Mouse (Mus musculus) left cerebral cortex, adult 9 months (tissue): Measurements from ENCODE around the gene Ppp1r13b.
A peak's percentile ranks its signal among the peaks of the same experiment; 100 is the strongest.

Experiments used
- DNase-seq, 2 experiments: peaks; one replicate each; pipeline ENCODE4 v3.0.0; 2022; ENCODE audit warnings: low spot score in 2 of 2

Gene Ppp1r13b

DNA sequence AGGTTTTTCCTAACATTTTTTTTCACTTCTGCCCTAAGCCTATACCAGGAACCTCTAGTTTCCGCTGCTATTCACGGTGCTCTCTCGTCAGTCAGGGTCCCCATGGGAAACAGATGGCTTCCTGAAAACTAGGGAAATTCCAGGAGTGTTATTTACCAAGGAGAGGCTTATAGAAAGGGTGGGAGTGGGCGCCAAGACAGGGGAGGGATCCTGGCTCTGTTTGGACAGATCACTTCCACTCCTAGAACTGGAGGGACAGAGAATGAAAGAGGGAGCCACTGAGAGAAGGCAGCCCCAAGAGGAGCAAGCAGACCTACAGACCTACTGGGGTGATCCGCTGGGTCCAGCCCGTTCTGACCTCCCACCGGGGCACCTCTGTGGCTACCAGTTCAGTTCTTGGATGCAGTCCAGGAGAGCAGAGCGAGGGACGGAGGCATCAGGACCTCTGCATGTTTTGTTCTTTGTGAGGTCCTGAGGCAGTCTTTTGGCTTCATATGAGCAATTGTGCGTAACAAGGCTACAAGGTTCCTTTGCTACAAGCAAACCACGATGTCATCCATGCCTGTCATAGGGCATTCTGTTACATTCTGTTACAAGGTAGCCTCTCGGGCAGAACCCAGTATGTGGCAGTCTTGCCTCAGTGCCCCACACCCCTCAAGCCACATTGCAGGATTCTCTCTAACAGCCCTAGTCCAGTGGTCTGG lies 8.8 kb upstream of the Ppp1r13b start:
- DNase-seq, result no peak

DNA sequence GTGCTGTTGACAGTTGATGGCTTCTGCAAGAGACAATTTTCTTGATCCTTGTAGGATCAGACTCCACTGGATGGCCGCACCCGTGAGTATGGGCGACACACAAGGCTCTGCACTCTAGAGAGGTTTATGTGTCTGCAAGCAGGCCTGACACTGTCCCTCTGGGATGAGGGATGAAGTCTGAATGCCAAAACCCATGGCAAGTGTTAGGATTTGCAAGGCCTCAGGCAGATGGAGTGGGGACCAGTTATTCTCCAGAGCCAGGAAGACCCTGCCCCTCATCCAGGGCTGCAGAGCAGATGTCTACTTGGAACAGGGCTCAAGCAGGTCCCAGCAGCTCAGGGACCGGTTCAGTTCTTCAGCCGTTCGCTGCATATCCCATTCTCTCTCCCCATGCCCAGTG lies 7.9 kb upstream of the Ppp1r13b start:
- no peak for DNase-seq

- no peak for DNase-seq
Measured at GRCm38 (mm10) chr12:111914031-111914430, 6.1 kb upstream of the Ppp1r13b start.

DNA sequence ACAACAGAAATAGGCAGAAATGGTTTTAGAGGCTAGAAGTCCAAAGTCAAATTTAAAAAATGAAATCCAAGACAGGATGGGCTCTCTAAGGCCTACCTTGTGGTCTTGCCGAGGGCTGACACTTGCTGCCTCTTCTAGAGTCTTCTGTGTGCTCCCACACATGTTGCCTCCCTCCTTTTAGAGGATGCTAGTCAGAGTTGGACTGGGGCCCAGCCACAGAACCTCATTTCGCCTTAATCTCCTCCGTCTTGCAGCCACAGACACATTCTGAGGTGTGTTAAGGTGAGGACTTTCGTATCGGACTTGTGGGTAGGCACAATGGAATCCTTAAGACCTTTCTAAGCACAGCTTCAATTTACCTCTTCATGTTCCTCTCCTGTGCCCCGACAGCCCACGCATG lies 4.9 kb upstream of the Ppp1r13b start:
- no peak for DNase-seq

GRCm38 (mm10) chr12:111911796-111912195 lies 3.9 kb upstream of the Ppp1r13b start:
- DNase-seq, result no peak

GRCm38 (mm10) chr12:111911171-111911760 lies 3.4 kb upstream of the Ppp1r13b start:
- no peak for DNase-seq

GRCm38 (mm10) chr12:111908997-111909550 lies 1.2 kb upstream of the Ppp1r13b start:
- no peak for DNase-seq

GRCm38 (mm10) chr12:111907421-111907891 lies 454 bp downstream of the Ppp1r13b start:
- peak in 1 of 2 experiments; percentile 46 for DNase-seq

GRCm38 (mm10) chr12:111906309-111906875 lies 1.5 kb downstream of the Ppp1r13b start:
- no peak for DNase-seq

DNA sequence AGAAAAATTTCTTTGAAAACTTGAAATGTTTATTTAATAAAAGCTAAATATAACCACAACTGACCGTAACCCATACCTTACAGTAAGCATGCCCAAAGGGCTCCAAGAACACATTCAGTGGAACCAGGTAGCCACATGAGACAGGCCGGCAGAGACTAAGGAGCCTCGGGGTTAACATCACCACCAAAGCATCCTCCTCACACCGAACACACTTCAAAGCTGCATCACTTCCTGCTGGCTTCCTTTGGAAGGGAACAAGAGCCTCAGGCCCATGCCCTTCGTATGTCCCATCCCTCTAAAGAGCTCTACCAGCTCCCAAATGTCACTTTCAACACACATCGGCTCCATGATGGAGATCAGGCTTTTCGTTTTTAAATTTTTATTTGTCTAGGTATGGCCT lies 5.4 kb downstream of the Ppp1r13b start:
- no peak for DNase-seq

GRCm38 (mm10) chr12:111901105-111901875 lies 6.6 kb downstream of the Ppp1r13b start:
- peak; percentile 45 to 61 for DNase-seq

GRCm38 (mm10) chr12:111899646-111900045 lies 8.3 kb downstream of the Ppp1r13b start:
- no peak for DNase-seq

DNA sequence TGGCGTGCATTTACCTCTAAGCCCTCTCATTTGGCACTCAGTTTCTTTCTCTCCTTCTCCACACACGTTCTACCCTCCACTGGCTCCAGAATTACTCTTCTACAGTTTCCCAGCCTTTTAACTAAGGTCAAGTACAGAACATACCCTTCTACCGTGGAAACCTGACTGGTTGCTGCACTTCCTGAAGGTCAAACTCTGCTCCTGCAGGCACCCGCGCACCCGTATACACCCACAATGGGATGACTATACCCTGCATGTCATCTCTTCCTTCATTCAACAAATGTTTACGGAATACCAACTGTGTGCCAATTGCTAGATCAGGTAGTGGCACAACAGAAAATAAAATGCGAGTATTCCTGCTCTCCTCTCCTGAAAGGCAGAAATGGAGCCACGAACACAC lies 9.2 kb downstream of the Ppp1r13b start:
- no peak for DNase-seq

DNA sequence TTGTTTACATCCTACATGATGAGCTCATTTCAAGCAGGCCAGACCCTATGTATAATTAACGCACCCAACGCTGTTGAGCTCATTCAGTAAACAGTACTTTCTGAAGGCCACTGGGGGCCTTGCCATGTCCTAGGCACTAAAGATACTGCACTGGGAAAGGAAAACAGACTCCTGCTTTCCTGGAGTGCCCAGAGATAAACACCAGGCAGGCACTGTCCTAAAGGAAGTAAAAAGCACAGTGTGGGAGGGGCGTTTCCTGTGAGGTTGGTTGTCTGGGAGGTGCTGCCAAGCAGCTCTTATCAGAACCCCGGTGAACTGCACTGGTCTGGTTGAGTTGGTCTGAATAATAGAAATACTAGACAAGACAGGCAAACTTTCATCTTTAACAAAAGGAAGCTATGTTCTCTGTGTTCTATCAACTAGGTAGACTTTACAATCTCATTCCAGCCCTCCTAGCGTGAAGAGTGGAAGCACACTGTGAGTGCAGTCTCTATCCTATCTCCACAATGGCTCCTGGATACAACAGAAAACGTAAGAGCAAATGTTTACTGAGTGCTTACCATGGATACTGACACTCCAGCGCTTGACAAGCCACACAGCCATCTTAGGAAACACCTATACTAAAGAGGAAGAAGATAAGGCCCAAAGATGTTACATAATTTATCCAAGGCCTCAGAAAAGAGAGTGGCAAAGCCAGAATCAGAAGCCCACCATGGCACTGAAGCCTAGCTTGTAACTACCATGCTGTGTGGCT lies 10.8 kb downstream of the Ppp1r13b start:
- DNase-seq, result no peak

DNA sequence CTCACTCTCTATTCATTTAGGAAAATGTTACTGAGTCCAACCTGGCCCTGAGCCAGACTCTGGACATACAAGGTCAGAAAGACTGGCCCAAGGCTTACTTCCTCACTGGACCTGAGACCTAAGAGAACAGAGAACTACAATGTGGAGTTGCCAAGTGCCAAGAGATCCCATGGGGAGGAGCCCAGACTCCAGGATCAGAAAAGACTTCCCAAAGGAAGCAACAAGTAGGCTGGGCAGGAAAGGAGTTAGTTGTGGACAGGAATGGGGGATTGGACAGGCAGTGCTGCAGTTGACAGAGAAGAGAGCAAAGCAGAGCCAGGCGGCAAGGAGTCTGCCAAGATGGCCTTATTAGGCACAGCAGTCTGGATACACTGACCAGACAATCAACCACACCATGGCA lies 13.8 kb downstream of the Ppp1r13b start:
- no peak for DNase-seq

DNA sequence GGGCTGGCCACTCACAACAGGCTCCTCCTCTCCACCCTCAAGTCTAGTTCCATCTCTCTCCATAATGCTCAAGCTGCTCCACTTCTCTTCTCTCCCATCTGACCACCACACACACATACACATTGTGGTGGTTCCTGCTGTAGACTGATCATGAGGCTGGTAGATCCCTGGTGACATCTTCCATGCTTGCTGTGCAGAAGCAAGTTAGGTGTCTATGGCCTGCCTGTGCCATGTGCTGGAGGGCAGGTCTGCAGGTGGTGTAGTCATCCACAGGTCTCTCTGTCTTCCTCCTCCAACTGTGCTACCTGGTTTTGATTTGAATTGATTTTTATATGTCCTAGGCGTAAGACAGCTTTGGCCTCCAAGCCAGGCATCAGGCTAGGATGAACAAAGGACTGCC lies 14.9 kb downstream of the Ppp1r13b start:
- no peak for DNase-seq

- DNase-seq, result no peak
Measured at GRCm38 (mm10) chr12:111891800-111892199, 16.1 kb downstream of the Ppp1r13b start.

GRCm38 (mm10) chr12:111889251-111889650 lies 18.7 kb downstream of the Ppp1r13b start:
- no peak for DNase-seq

GRCm38 (mm10) chr12:111888303-111888864 lies 19.5 kb downstream of the Ppp1r13b start:
- DNase-seq, result no peak

GRCm38 (mm10) chr12:111887005-111887404 lies 20.9 kb downstream of the Ppp1r13b start:
- DNase-seq, result no peak

DNA sequence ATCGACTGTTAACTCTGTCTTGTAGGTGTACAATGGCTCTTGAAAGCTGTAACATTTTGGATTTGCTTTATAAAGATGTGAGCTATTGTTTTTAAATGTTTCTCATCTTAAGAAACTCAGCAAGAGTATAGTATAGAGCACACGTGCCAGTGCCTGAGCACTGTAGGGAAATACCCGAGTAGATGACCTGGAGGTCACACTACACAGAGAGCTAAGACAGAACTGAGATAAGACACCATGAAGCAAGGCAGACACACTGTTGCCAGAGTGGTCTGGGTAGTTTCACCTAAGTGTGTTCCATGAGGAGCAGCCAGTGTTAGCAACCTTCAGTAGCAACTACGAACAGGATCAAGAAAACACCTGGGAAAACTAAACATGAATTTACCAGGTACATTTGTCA lies 25.1 kb downstream of the Ppp1r13b start:
- DNase-seq, result no peak
